Mouse (Mus musculus): ENCODE measurements around the gene Lum. TPM values are rescaled to one million over a fixed set of nuclear protein-coding genes. Genes with fewer than 3 reads are reported as not detected.

Lum gene
- polyA plus RNA-seq, 1 experiment from 2014 or later, result 239 TPM

DNA sequence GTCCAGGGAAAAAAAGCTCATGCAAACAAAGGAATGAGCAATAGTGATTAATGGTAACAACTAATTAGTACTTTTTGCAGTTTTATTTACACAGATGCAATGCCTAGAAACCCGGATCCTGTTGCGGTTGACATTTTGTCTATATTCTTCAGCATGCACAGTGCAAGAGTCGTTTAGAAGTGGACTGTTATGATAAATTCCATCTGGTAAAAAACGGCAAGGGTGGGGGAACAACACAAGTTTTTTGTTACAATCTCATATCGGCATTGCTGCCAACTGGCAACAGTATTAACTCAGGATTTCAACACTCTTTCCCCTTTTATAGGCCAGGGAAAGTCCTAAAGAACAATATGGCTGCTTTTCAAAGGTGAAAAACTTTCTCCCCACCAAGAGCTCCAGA lies 22.2 kb downstream of the Lum start:
- no peaks in the 10 kb centered on the region for H3K4me1 ChIP-seq (ENCODE audit: control insufficient read depth, insufficient read depth, low read length)
- H3K4me2 ChIP-seq (ENCODE audit: low read depth, low read length), result no peak overlapping the region
- H3K36me3 ChIP-seq (ENCODE audit: control insufficient read depth, insufficient read depth, low read length), result no peaks in the 10 kb centered on the region
- peak overlapping the region; percentile 16; the same call in 1 of the 2 replicates for H3K27ac ChIP-seq (ENCODE audit: low read length)
- no peak overlapping the region for H3K4me3 ChIP-seq (ENCODE audit: low read length)
- 53% methylated on average over 5 of the region's 5 CpGs for WGBS
- no peaks in the 10 kb centered on the region for H3K27me3 ChIP-seq (replicated peaks; ENCODE audit: control insufficient read depth, insufficient read depth, low read length)
- no peak overlapping the region for H3K9ac ChIP-seq (ENCODE audit: low read depth, low read length)
- peak; percentile 42; the same call in 1 of the 2 replicates for ATAC-seq
- no peaks in the 10 kb centered on the region for H3K9me3 ChIP-seq (ENCODE audit: control insufficient read depth, low read length)

DNA sequence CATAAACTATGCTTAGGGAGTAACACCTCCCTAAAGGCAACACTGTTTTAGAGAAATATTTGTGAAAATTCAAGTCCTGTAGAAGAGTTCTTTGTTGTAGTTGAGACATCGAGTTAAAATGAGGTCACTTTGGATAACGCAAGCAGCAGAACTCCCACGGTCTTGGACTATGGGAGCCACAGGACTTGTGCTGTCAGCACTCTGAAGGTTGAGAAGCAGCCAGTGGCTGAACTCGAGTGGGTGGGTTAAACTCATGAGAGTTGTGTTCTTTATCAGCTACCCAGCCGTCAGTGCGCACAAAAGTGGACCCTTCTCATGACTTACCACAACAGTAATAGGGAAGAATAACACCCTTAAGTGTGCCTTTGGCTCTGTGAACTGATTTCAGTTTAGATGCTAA lies 24.6 kb downstream of the Lum start:
- WGBS, result 76% methylated on average over 6 of the region's 6 CpGs
- H3K27ac ChIP-seq (ENCODE audit: low read length), result no peak overlapping the region
- H3K9me3 ChIP-seq (ENCODE audit: control insufficient read depth, low read length), result no peaks in the 10 kb centered on the region
- no peaks in the 10 kb centered on the region for H3K4me1 ChIP-seq (ENCODE audit: control insufficient read depth, insufficient read depth, low read length)
- ATAC-seq, result no peak
- H3K4me3 ChIP-seq (ENCODE audit: low read length), result no peak overlapping the region
- H3K4me2 ChIP-seq (ENCODE audit: low read depth, low read length), result no peak overlapping the region
- no peaks in the 10 kb centered on the region for H3K27me3 ChIP-seq (replicated peaks; ENCODE audit: control insufficient read depth, insufficient read depth, low read length)
- H3K9ac ChIP-seq (ENCODE audit: low read depth, low read length), result no peak overlapping the region
- no peaks in the 10 kb centered on the region for H3K36me3 ChIP-seq (ENCODE audit: control insufficient read depth, insufficient read depth, low read length)

DNA sequence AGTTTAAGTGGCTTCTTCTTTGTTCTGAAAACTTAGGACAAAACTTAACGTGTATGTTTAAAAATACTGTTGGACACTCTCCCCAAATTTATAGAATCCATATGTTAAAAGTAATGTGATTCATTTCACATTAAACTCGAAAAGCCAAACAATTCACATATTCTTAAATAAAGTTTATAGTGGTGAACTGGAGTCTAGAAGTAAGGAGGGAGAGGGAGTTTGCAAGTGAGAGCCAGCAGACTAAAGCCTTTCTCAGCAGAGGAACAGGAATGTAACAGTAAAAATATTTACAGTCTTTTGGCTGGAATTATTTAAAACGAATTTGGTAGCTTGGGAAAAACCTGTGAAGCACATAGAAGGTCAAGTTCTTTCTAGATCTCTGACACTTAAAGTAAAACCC lies 26.1 kb downstream of the Lum start:
- no peaks in the 10 kb centered on the region for H3K9me3 ChIP-seq (ENCODE audit: control insufficient read depth, low read length)
- H3K27ac ChIP-seq (ENCODE audit: low read length), result no peak overlapping the region
- no peaks in the 10 kb centered on the region for H3K4me1 ChIP-seq (ENCODE audit: control insufficient read depth, insufficient read depth, low read length)
- WGBS, result 35% methylated on average over 3 of the region's 3 CpGs
- H3K36me3 ChIP-seq (ENCODE audit: control insufficient read depth, insufficient read depth, low read length), result no peaks in the 10 kb centered on the region
- ATAC-seq, result no peak
- H3K9ac ChIP-seq (ENCODE audit: low read depth, low read length), result no peak overlapping the region
- H3K4me2 ChIP-seq (ENCODE audit: low read depth, low read length), result no peak overlapping the region
- H3K27me3 ChIP-seq (replicated peaks; ENCODE audit: control insufficient read depth, insufficient read depth, low read length), result no peaks in the 10 kb centered on the region
- no peak overlapping the region for H3K4me3 ChIP-seq (ENCODE audit: low read length)

DNA sequence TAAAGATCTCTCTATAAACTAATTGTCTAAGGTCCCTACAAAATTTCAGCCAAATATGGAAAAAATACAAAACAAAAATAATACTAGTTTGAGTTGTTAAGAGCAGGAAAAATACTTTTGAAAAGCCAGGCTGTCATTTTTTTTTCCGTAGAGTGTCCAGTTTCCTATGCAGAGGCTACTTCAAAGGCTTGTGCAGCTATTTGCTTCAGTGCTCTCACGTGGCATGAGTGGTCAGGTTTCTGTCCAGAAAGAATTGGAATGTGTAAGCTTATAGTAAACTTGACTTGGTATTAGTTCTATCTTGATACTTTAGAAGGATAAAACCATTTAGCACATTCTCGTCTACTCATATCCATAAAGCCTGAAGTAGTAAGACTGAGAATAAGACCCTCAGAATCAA lies 26.8 kb downstream of the Lum start:
- no peaks in the 10 kb centered on the region for H3K27me3 ChIP-seq (replicated peaks; ENCODE audit: control insufficient read depth, insufficient read depth, low read length)
- H3K9ac ChIP-seq (ENCODE audit: low read depth, low read length), result no peak overlapping the region
- no peaks in the 10 kb centered on the region for H3K9me3 ChIP-seq (ENCODE audit: control insufficient read depth, low read length)
- H3K27ac ChIP-seq (ENCODE audit: low read length), result no peak overlapping the region
- no peaks in the 10 kb centered on the region for H3K36me3 ChIP-seq (ENCODE audit: control insufficient read depth, insufficient read depth, low read length)
- H3K4me1 ChIP-seq (ENCODE audit: control insufficient read depth, insufficient read depth, low read length), result no peaks in the 10 kb centered on the region
- no peak overlapping the region for H3K4me3 ChIP-seq (ENCODE audit: low read length)
- ATAC-seq, result no peak
- 62% methylated on average over 3 of the region's 3 CpGs for WGBS
- no peak overlapping the region for H3K4me2 ChIP-seq (ENCODE audit: low read depth, low read length)

DNA sequence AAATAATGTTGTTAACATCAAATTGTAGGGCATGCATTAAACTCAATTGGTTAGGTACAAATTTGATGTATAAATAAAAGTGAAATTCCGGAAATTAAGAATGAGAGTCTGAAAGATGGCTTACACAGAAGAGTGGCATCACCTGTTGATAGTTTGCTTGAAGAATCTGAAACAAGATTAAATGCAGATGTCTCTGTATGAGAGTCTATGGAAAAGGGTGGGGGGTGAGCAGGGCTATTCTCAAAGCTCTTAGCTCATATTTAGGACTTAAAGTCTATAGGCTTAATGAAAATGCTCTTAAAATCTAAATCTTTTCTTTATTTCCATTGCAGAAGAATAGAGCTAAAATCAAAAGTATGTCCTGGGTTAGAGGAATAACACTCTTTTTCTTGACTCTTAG lies 30.8 kb downstream of the Lum start:
- no peak overlapping the region for H3K4me3 ChIP-seq (ENCODE audit: low read length)
- ATAC-seq, result no peak
- no peaks in the 10 kb centered on the region for H3K4me1 ChIP-seq (ENCODE audit: control insufficient read depth, insufficient read depth, low read length)
- H3K36me3 ChIP-seq (ENCODE audit: control insufficient read depth, insufficient read depth, low read length), result no peaks in the 10 kb centered on the region
- no peak overlapping the region for H3K27ac ChIP-seq (ENCODE audit: low read length)
- H3K27me3 ChIP-seq (replicated peaks; ENCODE audit: control insufficient read depth, insufficient read depth, low read length), result no peaks in the 10 kb centered on the region
- no peak overlapping the region for H3K4me2 ChIP-seq (ENCODE audit: low read depth, low read length)
- WGBS, result 80% methylated on average over 1 of the region's 1 CpGs
- no peaks in the 10 kb centered on the region for H3K9me3 ChIP-seq (ENCODE audit: control insufficient read depth, low read length)
- H3K9ac ChIP-seq (ENCODE audit: low read depth, low read length), result no peak overlapping the region

DNA sequence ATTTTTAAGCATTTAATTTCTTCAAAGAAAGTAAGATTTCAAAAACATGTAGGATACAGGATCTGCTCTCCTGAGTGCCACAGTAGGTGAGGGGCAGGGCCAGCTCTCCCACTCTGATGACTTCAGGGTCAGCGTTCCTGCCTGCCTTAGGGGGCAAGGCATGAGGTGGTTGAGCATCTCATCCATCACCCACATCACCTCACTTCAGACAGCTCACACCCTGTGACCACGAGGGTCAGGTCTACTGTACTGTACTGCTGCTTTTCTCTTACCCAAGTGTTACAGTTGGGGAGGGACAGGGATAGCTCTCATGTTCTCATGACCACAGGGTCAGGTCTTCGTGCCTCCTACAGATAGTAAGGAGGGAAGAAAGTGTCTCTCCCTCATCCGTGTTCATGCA lies 36.8 kb downstream of the Lum start:
- no peak overlapping the region for H3K27ac ChIP-seq (ENCODE audit: low read length)
- H3K27me3 ChIP-seq (replicated peaks; ENCODE audit: control insufficient read depth, insufficient read depth, low read length), result no peaks in the 10 kb centered on the region
- no peak overlapping the region for H3K9ac ChIP-seq (ENCODE audit: low read depth, low read length)
- ATAC-seq, result no peak
- WGBS, result 75% methylated on average over 4 of the region's 4 CpGs
- H3K4me1 ChIP-seq (ENCODE audit: control insufficient read depth, insufficient read depth, low read length), result no peaks in the 10 kb centered on the region
- no peak overlapping the region for H3K4me3 ChIP-seq (ENCODE audit: low read length)
- no peak overlapping the region for H3K4me2 ChIP-seq (ENCODE audit: low read depth, low read length)
- no peaks in the 10 kb centered on the region for H3K36me3 ChIP-seq (ENCODE audit: control insufficient read depth, insufficient read depth, low read length)
- no peaks in the 10 kb centered on the region for H3K9me3 ChIP-seq (ENCODE audit: control insufficient read depth, low read length)

DNA sequence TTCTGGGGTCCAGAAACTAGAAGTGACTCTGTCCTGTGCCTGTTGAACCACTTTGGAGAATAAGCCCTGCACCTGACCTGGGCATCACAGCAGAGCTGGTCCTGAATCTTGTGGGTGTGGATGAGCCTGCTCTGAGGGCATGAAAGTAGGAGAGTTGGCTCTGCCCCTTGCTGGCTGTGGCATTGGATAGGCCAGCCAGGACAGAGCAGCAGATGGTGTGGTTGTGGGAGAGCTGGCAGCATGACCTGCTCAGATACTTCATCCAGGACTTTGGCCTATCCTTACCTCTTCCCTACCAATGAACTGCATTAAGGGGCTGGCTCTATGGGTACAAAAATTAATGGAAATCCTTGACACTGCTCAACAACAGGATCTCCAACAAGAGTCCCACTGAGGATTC lies 38.3 kb downstream of the Lum start:
- no peak overlapping the region for H3K4me2 ChIP-seq (ENCODE audit: low read depth, low read length)
- H3K36me3 ChIP-seq (ENCODE audit: control insufficient read depth, insufficient read depth, low read length), result no peaks in the 10 kb centered on the region
- H3K9me3 ChIP-seq (ENCODE audit: control insufficient read depth, low read length), result no peaks in the 10 kb centered on the region
- no peak overlapping the region for H3K4me3 ChIP-seq (ENCODE audit: low read length)
- H3K4me1 ChIP-seq (ENCODE audit: control insufficient read depth, insufficient read depth, low read length), result no peaks in the 10 kb centered on the region
- H3K27ac ChIP-seq (ENCODE audit: low read length), result no peak overlapping the region
- no peaks in the 10 kb centered on the region for H3K27me3 ChIP-seq (replicated peaks; ENCODE audit: control insufficient read depth, insufficient read depth, low read length)
- no peak for ATAC-seq
- H3K9ac ChIP-seq (ENCODE audit: low read depth, low read length), result no peak overlapping the region

DNA sequence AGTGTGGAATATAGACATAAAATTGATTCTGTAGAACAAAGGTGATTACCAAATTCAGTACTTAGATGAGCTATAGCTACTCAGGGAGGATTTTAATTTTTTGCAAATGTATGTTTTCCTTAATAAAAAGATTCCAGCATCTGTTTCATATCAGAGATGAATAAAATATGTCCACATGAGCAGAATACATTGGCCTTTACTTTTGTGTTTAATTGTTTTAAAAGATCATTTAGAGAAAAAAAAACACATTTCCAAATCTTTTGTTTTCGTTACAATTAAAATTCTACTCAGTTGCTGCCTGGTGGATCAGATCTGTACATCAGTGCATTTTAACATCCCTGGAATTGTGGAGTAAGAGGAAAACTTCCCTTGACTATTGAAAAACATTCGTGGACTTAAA lies 41.7 kb downstream of the Lum start, which contains the start of gene Kera:
TSS of gene Kera (plus strand) at position 301 of the 400 bp plus-strand sequence.
- no peak within 1 kb of the TSS for H3K4me3 ChIP-seq (ENCODE audit: low read length)
- no peak within 1 kb of the TSS for H3K27ac ChIP-seq (ENCODE audit: low read length)
- 82% methylated on average over 2 of the region's 2 CpGs for WGBS
- H3K9ac ChIP-seq (ENCODE audit: low read depth, low read length), result no peak within 1 kb of the TSS
- H3K36me3 ChIP-seq (ENCODE audit: control insufficient read depth, insufficient read depth, low read length), result no peaks in the 10 kb centered on the region
- no peaks in the 10 kb centered on the region for H3K9me3 ChIP-seq (ENCODE audit: control insufficient read depth, low read length)
- ATAC-seq, result no peak
- H3K4me1 ChIP-seq (ENCODE audit: control insufficient read depth, insufficient read depth, low read length), result no peaks in the 10 kb centered on the region
- no peak within 1 kb of the TSS for H3K4me2 ChIP-seq (ENCODE audit: low read depth, low read length)
- H3K27me3 ChIP-seq (replicated peaks; ENCODE audit: control insufficient read depth, insufficient read depth, low read length), result no peaks in the 10 kb centered on the region

Other genes starting within 250 kb of the Lum start
- 420 and 424 TPM in 2 replicates for gene Dcn, start 85.5 kb upstream of the Lum start, polyA plus RNA-seq (2015; fragmentation: Nextera tagmentation; extraction: Ambion mirVana)
- gene Kera, start 41.8 kb downstream of the Lum start, polyA plus RNA-seq (2015; fragmentation: Nextera tagmentation; extraction: Ambion mirVana), result 0.13 and 0.20 TPM in 2 replicates
- gene Epyc, start 78.9 kb downstream of the Lum start, polyA plus RNA-seq (2015; fragmentation: Nextera tagmentation; extraction: Ambion mirVana), result 0.22 and 0.24 TPM in 2 replicates
- not detected in 2 replicates for gene Ccer1, start 127.9 kb downstream of the Lum start, polyA plus RNA-seq (2015; fragmentation: Nextera tagmentation; extraction: Ambion mirVana)
- gene C030005K15Rik, start 161.6 kb downstream of the Lum start, polyA plus RNA-seq (2015; fragmentation: Nextera tagmentation; extraction: Ambion mirVana), result not detected in 2 replicates

Data from intestine, embryonic 16.5 days (tissue).